Mouse (Mus musculus): Measurements from ENCODE around the gene Ncor1.

DNA sequence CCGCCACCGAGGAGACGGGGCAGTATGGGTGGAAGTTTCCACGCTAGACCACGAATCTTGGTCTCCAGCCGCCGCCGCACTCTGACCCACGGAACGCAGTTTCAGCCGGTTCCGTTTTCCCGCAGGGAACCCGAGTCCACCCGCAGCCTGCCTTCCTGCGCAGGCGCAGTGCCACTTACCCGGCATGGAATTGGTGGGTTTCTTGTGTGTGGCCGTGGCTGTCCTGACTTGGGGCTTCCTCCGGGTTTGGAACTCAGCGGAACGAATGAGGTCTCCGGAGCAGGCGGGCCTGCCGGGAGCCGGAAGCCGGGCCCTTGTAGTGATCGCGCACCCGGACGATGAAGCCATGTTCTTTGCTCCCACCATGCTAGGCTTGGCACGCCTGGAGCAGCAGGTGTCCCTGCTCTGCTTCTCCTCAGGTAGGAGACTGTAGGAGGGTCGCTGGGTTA lies at the start of gene Ncor1, which contains the start of gene Pigl:
- TF ChIP-seq CTCF (IDR thresholded peaks at IDR 0.05; ENCODE audit: low read depth) (no peak), EP300 (IDR thresholded peaks at IDR 0.05; ENCODE audit: low read depth) (no peak)
